Mouse (Mus musculus): ENCODE data around the gene Tspan18.

GRCm38 (mm10) chr2:93257634-93258033, 76.7 kb downstream of the Tspan18 start:
- TF ChIP-seq CTCF (IDR thresholded peaks at IDR 0.05; ENCODE audit: low read depth, low read length) (no peak), EP300 (IDR thresholded peaks at IDR 0.05; ENCODE audit: insufficient read depth, low read depth, low read length) (no peak), POLR2A (IDR thresholded peaks at IDR 0.05; ENCODE audit: insufficient read depth, low read length) (no peak)
